Mouse (Mus musculus): ENCODE results near the gene Abcc3.
A peak's percentile ranks its signal among the peaks of the same experiment; 100 is the strongest.
"Not testable (repeated sequence)": the region's sequence is repeated elsewhere in the genome, so short reads cannot be mapped to it uniquely, and the experiment has no call there.

The Abcc3 gene

GRCm38 (mm10) chr11:94402731-94403130 is 9.9 kb upstream of the Abcc3 start:
- no peak for DNase-seq (ENCODE audit: low spot score in 2 of 2)

GRCm38 (mm10) chr11:94402029-94402428 is 9.2 kb upstream of the Abcc3 start:
- DNase-seq (ENCODE audit: low spot score in 2 of 2) = not testable (repeated sequence)

GRCm38 (mm10) chr11:94400996-94401395 is 8.2 kb upstream of the Abcc3 start:
- DNase-seq (ENCODE audit: low spot score in 2 of 2) = no peak

- DNase-seq (ENCODE audit: low spot score in 2 of 2) = no peak
Measured at GRCm38 (mm10) chr11:94394107-94394506, 1.3 kb upstream of the Abcc3 start.

- DNase-seq (ENCODE audit: low spot score in 2 of 2) = not testable (repeated sequence)
Measured at GRCm38 (mm10) chr11:94393490-94393889, 693 bp upstream of the Abcc3 start.

GRCm38 (mm10) chr11:94391661-94392060 is 1.1 kb downstream of the Abcc3 start:
- DNase-seq (ENCODE audit: low spot score in 2 of 2) = no peak

- DNase-seq (ENCODE audit: low spot score in 2 of 2) = no peak
Measured at GRCm38 (mm10) chr11:94390825-94391224, 2.0 kb downstream of the Abcc3 start.

- no peak for DNase-seq (ENCODE audit: low spot score in 2 of 2)
Measured at GRCm38 (mm10) chr11:94389724-94390396, 2.9 kb downstream of the Abcc3 start.

GRCm38 (mm10) chr11:94389021-94389420 is 3.8 kb downstream of the Abcc3 start:
- DNase-seq (ENCODE audit: low spot score in 2 of 2) = no peak

- no peak for DNase-seq (ENCODE audit: low spot score in 2 of 2)
Measured at GRCm38 (mm10) chr11:94387756-94388155, 5.0 kb downstream of the Abcc3 start.

GRCm38 (mm10) chr11:94385977-94386771 is 6.6 kb downstream of the Abcc3 start:
- DNase-seq (ENCODE audit: low spot score in 2 of 2) = peak in 1 of 2 experiments; percentile 47

- no peak for DNase-seq (ENCODE audit: low spot score in 2 of 2)
Measured at GRCm38 (mm10) chr11:94379736-94380135, 13.1 kb downstream of the Abcc3 start.

GRCm38 (mm10) chr11:94379061-94379460 is 13.7 kb downstream of the Abcc3 start:
- no peak for DNase-seq (ENCODE audit: low spot score in 2 of 2)

GRCm38 (mm10) chr11:94374276-94374948 is 18.4 kb downstream of the Abcc3 start:
- DNase-seq (ENCODE audit: low spot score in 2 of 2) = no peak

- no peak for DNase-seq (ENCODE audit: low spot score in 2 of 2)
Measured at GRCm38 (mm10) chr11:94370809-94371208, 22.0 kb downstream of the Abcc3 start.

GRCm38 (mm10) chr11:94369981-94370380 is 22.8 kb downstream of the Abcc3 start:
- DNase-seq (ENCODE audit: low spot score in 2 of 2) = no peak

GRCm38 (mm10) chr11:94365340-94365739 is 27.5 kb downstream of the Abcc3 start:
- no peak for DNase-seq (ENCODE audit: low spot score in 2 of 2)

- peak in 1 of 2 experiments; percentile 56 for DNase-seq (ENCODE audit: low spot score in 2 of 2)
Measured at GRCm38 (mm10) chr11:94363690-94364089, 29.1 kb downstream of the Abcc3 start.

GRCm38 (mm10) chr11:94362101-94362500 is 30.7 kb downstream of the Abcc3 start:
- DNase-seq (ENCODE audit: low spot score in 2 of 2) = no peak

- DNase-seq (ENCODE audit: low spot score in 2 of 2) = no peak
Measured at GRCm38 (mm10) chr11:94361166-94361870, 31.5 kb downstream of the Abcc3 start.

GRCm38 (mm10) chr11:94359168-94359567 is 33.6 kb downstream of the Abcc3 start:
- DNase-seq (ENCODE audit: low spot score in 2 of 2) = no peak
